Mouse (Mus musculus) right cerebral cortex, adult 18-20 months (tissue): ENCODE measurements around the gene Fbxo3.
"Not testable (repeated sequence)": the region's sequence is repeated elsewhere in the genome, so short reads cannot be mapped to it uniquely, and the experiment has no call there.

Source experiments
- DNase-seq: peaks from one replicate; pipeline ENCODE4 v3.0.0; 2022; ENCODE audit warnings: mixed read lengths

Gene Fbxo3

GRCm38 (mm10) chr2:104027458-104028138 is at the start of gene Fbxo3:
Fbxo3 (plus strand) TSS chr2:104027721.
- peak; percentile 80 for DNase-seq

DNA sequence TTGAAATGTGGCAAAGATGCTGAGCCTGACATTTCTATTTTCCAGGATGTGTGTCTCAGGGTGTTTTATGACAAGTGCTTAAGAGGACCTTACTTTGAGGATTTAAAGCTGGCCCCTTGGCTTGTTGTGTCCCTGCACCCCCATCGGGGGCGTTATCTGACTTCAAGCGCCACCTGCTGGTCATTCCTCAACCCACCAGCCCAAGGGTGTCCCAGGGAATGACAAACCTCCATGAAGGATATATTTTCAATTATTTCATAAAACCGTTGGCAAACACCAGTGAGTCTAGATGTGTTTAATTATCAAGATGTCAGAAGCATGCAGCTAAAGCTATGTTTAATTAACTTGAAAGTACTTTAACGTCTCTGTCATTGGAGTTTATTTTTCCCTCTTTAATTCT is 45.3 kb upstream of the Fbxo3 start:
- DNase-seq = peak; percentile 47

GRCm38 (mm10) chr2:103983146-103983545 is 44.4 kb upstream of the Fbxo3 start:
- no peak for DNase-seq

- not testable (repeated sequence) for DNase-seq
Observed at GRCm38 (mm10) chr2:103987595-103987994, 39.9 kb upstream of the Fbxo3 start.

- DNase-seq = no peak
Observed at GRCm38 (mm10) chr2:103989724-103990123, 37.8 kb upstream of the Fbxo3 start.

- DNase-seq = no peak
Observed at GRCm38 (mm10) chr2:103991303-103991702, 36.2 kb upstream of the Fbxo3 start.

GRCm38 (mm10) chr2:103992162-103992561 is 35.4 kb upstream of the Fbxo3 start:
- DNase-seq = no peak

DNA sequence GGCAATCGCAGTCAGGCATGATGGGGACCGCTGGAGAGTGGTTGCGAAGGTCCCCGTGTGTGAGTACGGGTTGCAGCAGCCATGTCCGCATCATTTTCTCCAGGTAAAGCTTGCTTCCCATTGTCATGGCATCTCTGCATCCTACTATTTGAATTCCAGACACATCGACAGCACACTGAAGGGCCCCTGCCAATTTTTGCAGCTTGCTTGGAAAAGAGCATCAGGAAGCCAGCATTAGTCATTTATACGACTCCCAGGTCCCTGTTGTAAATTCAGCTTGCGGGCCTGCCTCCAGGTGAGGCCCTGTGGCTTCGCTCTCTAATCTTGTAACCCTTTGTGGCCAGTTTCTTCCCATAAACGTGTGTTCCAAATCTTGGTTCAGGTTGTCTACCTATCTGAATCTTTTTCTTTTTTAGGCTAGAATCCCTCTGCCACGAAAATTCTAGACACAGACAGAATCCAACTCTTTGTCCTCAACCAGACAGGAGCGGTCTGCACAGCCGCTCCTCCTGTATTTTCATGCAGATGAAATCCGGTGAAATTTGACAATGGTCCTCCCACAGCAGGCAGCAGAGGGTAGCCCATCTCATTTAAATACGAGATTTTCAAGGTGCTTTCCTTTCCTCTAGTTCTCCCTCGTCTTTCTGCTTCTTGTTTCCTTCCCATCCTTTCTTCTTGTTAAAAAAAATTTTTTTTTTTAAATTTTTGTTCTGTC is 34.7 kb upstream of the Fbxo3 start:
- DNase-seq = no peak

DNA sequence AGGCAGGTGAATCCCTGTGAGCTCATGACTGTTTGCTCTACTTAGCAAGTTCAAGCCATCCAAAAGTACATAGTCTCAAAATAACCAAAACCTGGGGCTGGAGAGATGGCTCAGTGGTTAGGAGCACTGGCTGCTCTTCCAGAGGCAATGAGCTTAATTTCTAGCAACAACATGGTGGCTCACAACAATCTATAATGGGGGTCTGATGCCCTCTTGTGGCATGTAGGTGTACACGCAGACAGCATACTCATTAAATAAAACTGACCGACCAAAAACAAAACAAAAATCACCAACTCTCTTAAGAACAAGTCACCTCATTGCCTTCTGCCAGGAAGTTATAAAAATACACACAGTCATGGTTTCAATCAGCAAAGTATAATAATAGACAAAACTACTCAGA is 26.4 kb upstream of the Fbxo3 start:
- peak; percentile 16 for DNase-seq

DNA sequence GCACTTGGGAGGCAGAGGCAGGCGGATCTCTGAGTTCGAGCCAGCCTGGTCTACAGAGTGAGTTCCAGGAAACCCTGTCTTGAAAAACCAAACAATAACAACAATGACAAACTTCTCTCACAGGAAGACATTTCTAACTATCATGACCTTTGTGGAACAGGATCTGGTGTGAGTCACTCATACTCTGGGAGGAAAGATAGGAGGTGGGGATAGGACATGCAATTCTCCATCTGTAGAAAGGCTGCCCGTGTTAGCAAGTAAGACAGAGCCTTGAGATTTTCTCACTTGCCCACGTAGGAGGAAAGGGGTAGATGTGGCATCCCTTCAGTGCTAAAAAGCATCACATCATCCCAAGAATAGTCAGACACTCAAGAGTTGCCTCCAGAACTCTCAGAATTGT is 25.7 kb upstream of the Fbxo3 start:
- DNase-seq = no peak

- peak; percentile 77 for DNase-seq
Observed at GRCm38 (mm10) chr2:104002711-104003413, 24.7 kb upstream of the Fbxo3 start.

DNA sequence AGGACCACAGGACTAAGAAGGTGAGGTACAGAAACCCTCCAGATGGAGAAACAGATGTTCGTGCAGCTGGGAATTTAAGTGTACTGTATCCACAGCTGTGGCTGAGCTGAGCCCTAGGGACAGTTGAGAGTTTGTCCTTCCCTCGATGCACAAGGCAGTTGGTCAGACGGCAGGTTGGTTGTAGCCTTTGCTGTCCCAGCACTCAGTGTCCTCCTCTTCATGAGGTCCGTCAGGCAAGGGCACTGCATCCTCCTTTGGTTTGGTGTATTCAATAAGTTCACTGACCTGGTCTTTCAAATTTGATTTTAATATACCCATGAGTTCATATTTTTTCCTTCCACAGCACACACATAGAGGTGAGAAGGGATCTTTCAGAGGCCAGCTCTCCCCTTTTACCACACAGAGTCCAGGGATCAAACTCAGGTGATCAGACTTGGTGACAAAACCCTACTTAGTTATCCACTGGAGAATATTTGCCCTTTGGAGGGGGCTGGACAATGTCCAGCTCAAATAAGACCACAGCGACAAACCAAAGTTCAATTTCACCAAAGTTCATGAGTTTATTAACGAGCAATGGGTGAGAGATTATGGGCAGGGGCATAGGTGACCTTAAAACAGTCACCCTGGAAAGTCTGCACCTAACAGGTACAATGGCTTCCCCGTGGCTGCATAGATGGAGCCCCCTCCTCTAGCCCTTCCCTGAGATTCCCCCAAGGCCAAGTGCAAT is 19.6 kb upstream of the Fbxo3 start:
- no peak for DNase-seq

- not testable (repeated sequence) for DNase-seq
Observed at GRCm38 (mm10) chr2:104008853-104009252, 18.7 kb upstream of the Fbxo3 start.

GRCm38 (mm10) chr2:104023096-104023495 is 4.4 kb upstream of the Fbxo3 start:
- DNase-seq = no peak

- DNase-seq = no peak
Observed at GRCm38 (mm10) chr2:104024656-104025055, 2.9 kb upstream of the Fbxo3 start.

DNA sequence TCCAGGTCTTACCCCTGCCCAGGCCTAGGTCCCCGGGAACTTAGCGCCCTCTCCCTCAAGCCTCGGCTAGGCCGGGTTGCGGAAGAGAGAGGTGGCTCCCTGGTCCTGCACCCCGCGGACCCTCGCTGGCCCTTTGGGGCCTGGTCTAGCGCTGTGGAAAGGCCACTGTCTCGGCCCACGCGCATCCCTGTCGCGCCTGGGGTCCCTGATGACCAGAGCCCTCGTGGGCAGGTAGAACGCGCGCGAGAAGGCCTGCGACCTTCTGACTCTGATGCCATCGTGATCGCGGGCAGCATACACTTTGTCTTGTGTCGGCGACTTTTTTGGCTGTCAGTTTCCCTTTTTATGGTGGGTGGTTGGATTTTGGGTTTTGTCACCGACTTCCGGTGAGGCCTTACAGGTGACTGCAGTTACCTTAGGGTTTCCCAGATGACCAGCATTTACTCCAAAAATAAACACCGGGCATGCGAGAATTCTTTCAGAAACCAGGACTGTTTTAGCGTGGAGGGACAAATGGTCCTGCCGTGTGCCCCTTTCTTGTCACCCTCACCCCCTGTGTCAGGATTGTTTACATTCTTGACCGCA is 710 bp downstream of the Fbxo3 start, which contains the start of gene 4931422A03Rik:
Gene 4931422A03Rik, minus strand, starts transcription at position 223 of the 585 bp plus-strand sequence.
- peak; percentile 21 for DNase-seq

DNA sequence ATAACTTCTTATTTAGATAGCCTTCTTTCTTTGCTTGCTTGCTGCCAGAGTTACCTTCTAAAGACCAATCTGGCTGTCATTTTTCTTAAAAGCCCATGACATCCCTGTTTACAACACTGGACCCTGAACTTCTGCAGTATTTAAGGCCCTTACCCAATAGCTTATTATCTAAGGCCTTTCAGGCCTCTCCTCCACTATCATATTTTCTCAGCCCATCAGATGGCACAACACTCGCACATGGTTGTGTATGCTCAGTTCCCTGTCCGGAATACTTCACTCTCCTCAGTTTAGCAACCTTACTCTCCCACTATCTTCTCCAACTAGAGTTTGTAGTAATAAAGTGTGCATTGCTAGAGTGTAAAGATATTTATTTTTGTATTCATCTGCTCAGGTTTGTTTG is 1.6 kb downstream of the Fbxo3 start:
- DNase-seq = no peak

DNA sequence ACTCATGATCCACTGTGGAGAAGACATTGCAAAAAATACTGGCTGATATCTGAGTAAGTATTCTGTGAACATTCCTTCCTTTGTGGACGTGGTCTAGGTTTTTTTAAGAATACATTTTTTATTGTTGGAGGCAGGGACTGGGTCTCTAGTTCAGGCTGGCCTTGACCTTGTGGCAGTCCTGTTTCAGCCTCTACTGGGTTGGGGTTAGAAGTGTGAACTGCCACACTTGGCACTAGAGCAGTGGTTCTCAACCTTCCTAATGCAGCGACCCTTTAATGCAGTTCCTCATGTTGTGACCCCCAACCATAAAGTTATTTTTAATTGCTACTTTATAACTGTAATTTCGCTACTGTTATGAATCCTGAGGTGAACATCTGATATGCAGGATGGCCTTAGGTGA is 2.9 kb downstream of the Fbxo3 start:
- no peak for DNase-seq

DNA sequence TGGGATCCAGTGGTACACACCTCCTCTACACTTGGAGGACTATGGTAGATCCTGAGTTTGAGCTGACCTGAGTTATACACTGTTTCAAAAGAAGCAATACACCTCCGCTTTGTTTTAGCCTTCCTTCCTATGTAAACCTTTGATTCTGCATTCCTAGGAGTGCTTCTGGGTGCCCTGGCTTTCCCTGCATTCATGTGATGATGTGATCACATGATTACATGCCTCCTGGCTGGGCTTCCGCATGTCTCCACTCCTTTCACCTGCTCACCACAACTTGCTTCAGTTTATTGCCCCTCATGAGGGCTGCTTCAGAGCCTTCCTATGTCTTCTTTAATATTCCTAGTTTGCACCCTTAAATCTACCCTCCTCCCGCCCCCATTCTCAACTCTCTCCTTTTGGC is 4.5 kb downstream of the Fbxo3 start:
- no peak for DNase-seq

DNA sequence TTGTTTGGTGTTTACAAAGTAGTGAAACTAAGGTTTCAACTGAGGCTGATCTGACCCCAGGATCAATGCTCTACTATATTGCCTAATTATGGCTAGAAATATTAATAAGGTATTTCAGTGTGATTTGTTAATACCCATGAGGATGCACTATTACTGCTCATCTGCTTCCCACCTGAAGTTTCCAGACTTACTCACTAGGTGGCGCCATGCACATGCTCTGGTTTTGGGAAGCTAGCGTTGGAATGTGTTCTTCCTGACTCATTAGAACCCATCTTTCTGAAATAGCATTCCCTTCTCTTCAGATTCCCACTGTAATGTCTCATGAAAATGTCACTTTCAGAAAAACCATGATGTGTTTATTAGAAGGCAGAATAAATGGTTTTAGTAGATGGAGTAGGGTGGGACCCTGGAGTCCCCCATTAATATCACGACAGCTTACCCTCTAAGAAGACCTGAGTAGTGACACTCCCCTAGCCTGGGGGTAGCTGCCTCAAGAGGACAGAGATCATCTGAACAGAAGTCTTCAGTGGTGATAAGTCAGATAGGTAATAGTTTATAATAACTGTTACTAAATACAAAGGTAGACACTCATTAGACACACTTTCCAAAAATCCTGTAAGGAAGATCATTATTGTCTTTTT is 7.4 kb downstream of the Fbxo3 start:
- DNase-seq = peak; percentile 73

GRCm38 (mm10) chr2:104035595-104035994 is 8.1 kb downstream of the Fbxo3 start:
- no peak for DNase-seq

DNA sequence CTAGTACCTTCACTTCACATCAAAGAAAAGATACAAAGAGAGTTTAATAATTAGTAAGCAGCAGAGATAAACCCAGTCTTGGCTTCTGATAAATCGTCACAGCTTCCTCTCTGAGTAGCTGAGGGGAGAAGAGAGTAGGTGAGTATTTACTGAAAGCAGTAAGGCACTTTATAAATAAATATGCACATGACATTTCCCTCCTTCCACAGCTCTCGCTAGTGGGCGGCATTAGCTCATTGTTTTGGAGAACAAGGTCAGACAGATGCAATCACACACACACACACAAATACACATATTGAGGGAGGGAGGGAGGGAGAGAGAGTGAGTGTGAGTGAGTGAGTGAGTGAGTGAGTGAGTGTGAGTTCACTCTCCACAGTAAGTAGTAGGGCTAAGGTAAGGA is 8.8 kb downstream of the Fbxo3 start:
- DNase-seq = no peak
